Mouse (Mus musculus) erythroblast, embryonic 14.5 days (primary cell): ENCODE measurements around the gene Wnt16. TPM values are rescaled to one million over a fixed set of nuclear protein-coding genes. Genes with fewer than 3 reads are reported as not detected.

Source experiments
- H3K27me3 ChIP-seq: 2 replicates; pipeline ENCODE4 v1.6.1; 2012; ENCODE audit warnings: inconsistent platforms; ENCODE audit not compliant: control insufficient read depth
- H3K36me3 ChIP-seq: 2 replicates; pipeline ENCODE4 v1.6.1; 2012; ENCODE audit warnings: mild to moderate bottlenecking, inconsistent platforms; ENCODE audit not compliant: control insufficient read depth
- H3K4me1 ChIP-seq: 2 replicates; pipeline ENCODE4 v1.6.1; 2012; ENCODE audit warnings: inconsistent platforms; ENCODE audit not compliant: control insufficient read depth
- H3K4me3 ChIP-seq: replicated peaks from 2 replicates; pipeline ENCODE3; 2012; ENCODE audit warnings: moderate library complexity, mild to moderate bottlenecking, inconsistent platforms
- H3K9me3 ChIP-seq: 2 replicates; pipeline ENCODE4 v1.6.1; 2012; ENCODE audit warnings: low read length, inconsistent platforms, mixed read lengths; ENCODE audit not compliant: control insufficient read depth
- GATA1 ChIP-seq: IDR thresholded peaks from 2 replicates; pipeline ENCODE4 v1.6.1; 2012; ENCODE audit warnings: low read length, inconsistent platforms, mixed read lengths
- TAL1 ChIP-seq: IDR thresholded peaks from 3 replicates; pipeline ENCODE4 v1.6.1; 2012; ENCODE audit warnings: low read length, inconsistent platforms, mixed read lengths
- polyA plus RNA-seq: library from polyadenylated mRNA; stranded (reverse); fragments of >175 nt; gene quantifications from 2 replicates; pipeline ENCODE4 v1.2.3, GENCODE M21; 2012

Gene Wnt16
- polyA plus RNA-seq, 1 experiment, result not detected

DNA sequence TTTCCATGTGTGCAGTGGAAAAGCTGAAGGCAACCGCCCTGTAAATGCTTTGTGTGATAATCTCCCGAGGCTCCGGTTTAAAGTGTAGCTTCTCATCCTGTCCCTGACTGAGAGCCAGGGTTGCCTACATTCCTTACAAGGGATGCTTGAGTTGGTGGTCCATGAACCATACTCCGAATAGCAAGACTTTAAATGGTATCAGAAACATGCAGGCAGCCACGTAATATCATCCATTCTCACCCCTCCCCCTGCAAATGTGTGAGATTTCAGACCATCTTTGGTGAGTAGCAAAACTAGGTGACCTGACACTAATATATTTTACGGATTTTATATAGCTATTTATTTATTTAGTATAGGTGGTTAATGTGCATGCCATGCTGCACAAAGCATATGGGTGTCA, 9.0 kb downstream of the Wnt16 start:
- no peaks in the 10 kb centered on the region for H3K9me3 ChIP-seq
- peaks cover 2% of the 10 kb centered on the region; the same call in 1 of the 2 replicates for H3K27me3 ChIP-seq
- TF ChIP-seq GATA1, result no peak
- no peaks in the 10 kb centered on the region for H3K4me1 ChIP-seq
- H3K4me3 ChIP-seq, result no peak overlapping the region
- no peaks in the 10 kb centered on the region for H3K36me3 ChIP-seq

DNA sequence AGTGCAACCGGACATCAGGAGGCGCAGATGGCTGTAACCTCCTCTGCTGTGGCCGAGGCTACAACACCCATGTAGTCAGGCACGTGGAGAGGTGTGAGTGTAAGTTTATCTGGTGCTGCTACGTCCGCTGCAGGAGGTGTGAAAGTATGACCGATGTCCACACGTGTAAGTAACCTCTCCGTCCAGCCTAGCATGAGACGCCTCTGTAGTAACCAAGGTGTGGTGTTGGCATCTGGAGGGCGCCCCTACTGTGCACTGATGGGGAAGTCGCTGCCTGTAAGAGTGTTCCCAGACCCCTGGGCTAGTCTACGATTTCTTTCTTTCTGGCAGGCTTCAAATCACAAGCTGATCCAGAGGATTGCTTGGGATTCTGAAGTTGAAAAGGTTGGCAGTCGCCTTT, 10.0 kb downstream of the Wnt16 start:
- no peaks in the 10 kb centered on the region for H3K36me3 ChIP-seq
- H3K9me3 ChIP-seq, result no peaks in the 10 kb centered on the region
- H3K27me3 ChIP-seq, result no peaks in the 10 kb centered on the region
- no peak for TF ChIP-seq GATA1
- TF ChIP-seq TAL1, result no peak
- H3K4me3 ChIP-seq, result no peak overlapping the region
- no peaks in the 10 kb centered on the region for H3K4me1 ChIP-seq

DNA sequence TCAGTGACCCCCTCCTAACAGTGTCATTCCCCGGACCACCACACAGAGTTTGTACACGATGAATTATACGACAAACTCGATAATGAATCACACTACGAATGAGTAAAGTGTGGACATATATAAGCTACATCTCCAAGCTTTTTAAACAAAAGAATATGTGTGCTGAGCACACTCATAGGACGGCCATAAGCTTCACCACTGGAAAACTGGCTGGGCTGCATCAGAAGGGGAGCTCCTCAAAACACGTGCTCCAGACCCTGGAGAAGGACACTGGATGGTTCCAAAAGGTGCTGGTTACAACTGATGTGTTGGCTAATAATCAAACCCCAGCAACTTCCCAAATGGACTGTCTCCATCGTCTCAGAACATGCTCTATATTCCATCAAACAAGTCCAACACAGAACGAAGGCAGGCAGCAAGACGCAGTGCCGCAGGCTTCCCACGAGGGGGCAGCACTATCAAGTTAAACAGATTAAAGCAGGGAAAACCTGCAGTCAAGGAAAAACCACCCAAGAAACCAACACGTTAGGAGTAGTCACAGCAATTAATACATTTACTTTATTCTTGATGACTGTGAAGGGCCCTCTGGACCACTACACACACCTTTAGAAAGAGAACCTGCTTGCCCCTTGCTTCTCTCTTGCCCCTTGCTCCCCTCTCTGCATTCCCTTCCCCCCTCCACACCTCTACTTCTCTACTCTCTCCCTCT, 37.5 kb downstream of the Wnt16 start:
- no peaks in the 10 kb centered on the region for H3K27me3 ChIP-seq
- H3K9me3 ChIP-seq, result no peaks in the 10 kb centered on the region
- H3K36me3 ChIP-seq, result peaks cover 6% of the 10 kb centered on the region
- H3K4me1 ChIP-seq, result no peaks in the 10 kb centered on the region
- H3K4me3 ChIP-seq, result no peak overlapping the region
- TF ChIP-seq TAL1, result no peak
- no peak for TF ChIP-seq GATA1

DNA sequence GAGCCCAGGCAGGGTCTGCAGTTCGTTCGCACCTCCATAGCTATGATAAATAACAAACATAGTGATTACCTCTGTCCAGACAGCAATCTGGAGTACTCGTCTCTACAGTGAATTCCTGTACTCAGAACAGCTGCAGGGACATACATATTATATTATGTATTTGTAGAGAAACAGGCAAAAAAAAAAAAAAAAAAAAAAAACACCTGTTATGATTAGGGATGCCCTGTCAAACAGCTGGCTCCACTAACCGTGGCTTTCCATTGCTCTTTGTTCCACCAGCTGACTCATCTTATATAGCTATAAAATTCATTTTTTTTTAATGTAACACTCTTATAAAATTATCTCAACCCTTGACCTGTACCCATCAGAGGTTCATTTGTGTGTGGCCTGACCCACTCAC, 38.3 kb downstream of the Wnt16 start:
- TF ChIP-seq GATA1 (no peak), TAL1 (no peak)
- H3K4me3 ChIP-seq, result no peak overlapping the region
- no peaks in the 10 kb centered on the region for H3K9me3 ChIP-seq
- H3K36me3 ChIP-seq, result peaks cover 6% of the 10 kb centered on the region
- H3K27me3 ChIP-seq, result no peaks in the 10 kb centered on the region
- no peaks in the 10 kb centered on the region for H3K4me1 ChIP-seq

DNA sequence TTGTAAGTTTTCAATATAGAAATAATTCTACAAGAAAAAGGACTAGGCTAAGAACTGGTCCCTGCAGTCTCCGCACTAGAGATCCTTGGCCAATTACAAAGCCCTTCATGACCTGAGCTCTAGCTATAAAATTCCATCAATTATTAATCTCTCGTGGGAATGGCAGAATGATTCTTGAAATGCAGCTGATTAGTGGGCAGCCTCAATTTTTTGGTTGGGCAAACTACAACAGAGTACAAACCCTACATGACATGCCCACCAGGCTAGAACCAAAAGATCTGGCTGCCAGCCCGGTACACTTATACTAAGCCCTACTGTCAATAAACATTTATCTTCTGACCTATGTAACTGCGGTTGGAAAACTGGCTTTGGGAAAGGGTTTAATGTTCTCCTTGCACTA, 39.1 kb downstream of the Wnt16 start:
- H3K4me3 ChIP-seq, result no peak overlapping the region
- peaks cover 6% of the 10 kb centered on the region for H3K36me3 ChIP-seq
- no peaks in the 10 kb centered on the region for H3K4me1 ChIP-seq
- no peak for TF ChIP-seq GATA1
- no peak for TF ChIP-seq TAL1
- no peaks in the 10 kb centered on the region for H3K9me3 ChIP-seq
- no peaks in the 10 kb centered on the region for H3K27me3 ChIP-seq

DNA sequence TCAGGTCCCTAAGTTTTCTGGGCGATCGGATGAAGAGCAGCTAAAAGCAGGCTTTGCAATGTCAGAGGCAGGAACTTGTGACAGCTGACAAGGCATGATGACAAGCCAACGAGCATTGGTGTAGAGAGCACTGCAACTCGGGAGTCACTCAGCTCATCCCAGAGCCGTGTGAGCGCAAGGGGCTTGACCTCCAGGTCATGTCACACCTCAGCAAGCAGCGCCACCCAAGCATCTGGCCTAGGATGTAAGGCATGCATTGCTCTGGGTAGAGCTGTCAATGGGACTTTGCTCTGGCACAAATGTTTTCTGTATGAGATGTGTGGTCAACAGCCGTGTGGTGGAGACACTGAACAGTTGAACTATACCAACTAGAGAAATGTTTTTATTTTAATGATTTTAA, 39.9 kb downstream of the Wnt16 start:
- Histone ChIP-seq H3K4me3 (no peak overlapping the region), H3K4me1 (no peaks in the 10 kb centered on the region), H3K27me3 (no peaks in the 10 kb centered on the region), H3K36me3 (peaks cover 5% of the 10 kb centered on the region), H3K9me3 (no peaks in the 10 kb centered on the region)
- TF ChIP-seq TAL1 (no peak), GATA1 (no peak)

DNA sequence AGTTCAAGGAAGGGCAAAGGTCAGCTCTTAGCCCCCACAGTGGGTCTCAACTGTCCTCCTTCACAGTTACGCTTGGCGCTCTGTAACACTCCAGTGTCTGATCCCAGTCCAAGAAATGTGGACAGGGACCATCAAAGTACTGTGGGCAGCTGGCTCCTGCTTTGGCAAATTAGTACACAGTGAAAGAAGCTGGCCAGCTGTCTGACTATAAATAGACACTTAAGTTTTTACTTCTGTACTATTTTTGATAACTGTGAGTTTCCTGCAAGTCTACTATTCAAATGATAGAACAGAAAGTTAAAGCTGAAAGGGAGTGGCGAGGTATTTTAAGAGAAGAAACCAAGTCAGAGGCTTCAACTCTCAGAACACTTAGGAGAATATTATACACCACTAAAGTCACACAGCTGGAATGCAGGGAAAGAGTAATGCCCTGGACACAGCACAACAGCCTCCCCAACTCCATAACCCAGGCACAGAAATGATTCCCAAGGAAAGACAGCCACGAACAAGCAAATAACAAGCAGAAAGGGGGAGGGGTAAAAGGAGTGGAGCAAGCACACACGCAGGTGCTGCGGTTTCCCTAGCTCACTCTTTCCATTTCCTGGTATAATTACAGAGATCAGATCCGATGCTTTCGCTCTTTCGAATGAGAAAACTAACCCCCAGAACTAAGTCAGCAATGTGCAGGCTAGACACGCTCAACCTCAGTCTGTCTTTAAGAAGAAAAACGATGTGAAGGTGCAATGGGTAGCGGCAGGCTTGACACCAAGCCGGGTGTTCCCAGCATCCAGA, 42.3 kb downstream of the Wnt16 start:
- no peak overlapping the region for H3K4me3 ChIP-seq
- H3K4me1 ChIP-seq, result no peaks in the 10 kb centered on the region
- H3K27me3 ChIP-seq, result no peaks in the 10 kb centered on the region
- TF ChIP-seq GATA1 (no peak), TAL1 (no peak)
- no peaks in the 10 kb centered on the region for H3K9me3 ChIP-seq
- peaks cover 2% of the 10 kb centered on the region for H3K36me3 ChIP-seq

DNA sequence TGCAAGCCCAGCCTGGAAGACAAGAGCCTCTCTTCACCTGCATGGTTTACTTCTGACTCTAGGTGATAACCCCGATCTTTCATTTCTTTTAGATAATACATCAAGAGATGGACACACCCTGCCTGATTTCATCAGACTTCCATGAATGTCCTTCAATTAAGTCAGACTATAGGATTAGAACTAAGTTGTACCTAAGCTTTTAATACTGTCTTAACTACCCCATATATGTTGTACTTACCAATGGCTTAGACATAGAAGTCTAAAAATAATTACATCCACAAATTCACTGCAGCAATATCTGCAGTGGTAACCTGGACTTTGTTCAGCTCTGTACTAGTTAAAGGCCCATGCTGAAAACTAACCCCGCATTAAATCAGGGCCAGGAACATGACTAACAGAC, 44.5 kb downstream of the Wnt16 start:
- Histone ChIP-seq H3K36me3 (peaks cover 3% of the 10 kb centered on the region), H3K4me1 (no peaks in the 10 kb centered on the region), H3K27me3 (no peaks in the 10 kb centered on the region), H3K9me3 (no peaks in the 10 kb centered on the region), H3K4me3 (no peak overlapping the region)
- TF ChIP-seq GATA1 (no peak), TAL1 (no peak)

DNA sequence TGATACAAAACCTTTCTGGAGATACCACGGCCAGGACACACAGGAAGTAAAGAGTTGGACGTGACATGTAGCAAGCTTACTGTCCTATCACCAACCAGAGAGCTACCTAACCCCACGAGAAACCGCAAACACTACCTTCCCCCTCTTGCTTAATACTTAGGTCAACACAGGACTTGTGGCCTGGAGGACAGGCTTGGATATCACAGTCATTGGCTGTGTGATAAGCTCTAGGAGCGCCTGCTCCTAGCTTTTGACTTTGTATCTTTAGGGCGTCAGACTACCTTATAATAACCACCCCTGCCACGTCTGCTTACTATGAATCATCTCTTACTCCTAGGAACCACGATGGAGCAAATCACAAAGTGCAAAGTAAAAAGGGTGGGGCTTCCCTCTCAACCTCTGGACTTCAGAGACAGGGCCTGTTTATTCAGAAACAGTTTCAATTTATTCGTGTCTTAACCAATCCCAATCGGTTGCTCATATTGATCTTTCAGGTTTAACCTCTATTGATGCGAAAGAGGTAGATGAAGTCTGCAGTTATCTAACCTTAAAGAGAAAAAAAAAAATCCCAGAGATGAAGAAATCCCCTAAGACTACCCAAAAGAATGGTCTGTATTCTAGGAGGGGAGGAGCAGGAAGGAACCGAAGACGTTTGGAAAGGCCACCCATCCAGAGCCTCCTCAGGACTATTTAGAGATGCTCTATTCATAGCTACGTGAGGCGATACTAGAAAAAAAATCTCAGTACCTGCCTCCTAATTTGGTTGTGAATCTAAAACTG, 51.9 kb downstream of the Wnt16 start:
- H3K4me1 ChIP-seq, result peaks cover 11% of the 10 kb centered on the region
- no peak for TF ChIP-seq TAL1
- no peak for TF ChIP-seq GATA1
- H3K4me3 ChIP-seq, result no peak overlapping the region
- H3K27me3 ChIP-seq, result no peaks in the 10 kb centered on the region
- no peaks in the 10 kb centered on the region for H3K9me3 ChIP-seq
- peaks cover 6% of the 10 kb centered on the region; the same call in 1 of the 2 replicates for H3K36me3 ChIP-seq
